Mouse (Mus musculus) small intestine, adult 2 months (tissue): ENCODE results near the gene Mrtfa.

Experiments used
- CTCF ChIP-seq: fragments of 200-500 bp; IDR thresholded peaks from 2 replicates; pipeline ENCODE4 v1.5.1; 2012; ENCODE audit warnings: low read depth, mild to moderate bottlenecking, control low read depth, inconsistent platforms, low read length, moderate library complexity, mixed read lengths; ENCODE audit not compliant: insufficient replicate concordance, insufficient read length; ENCODE audit errors: extremely low read depth
- POLR2A ChIP-seq: fragments of 200-500 bp; IDR thresholded peaks from 2 replicates; pipeline ENCODE4 v1.6.1; 2012; ENCODE audit warnings: low read depth, mild to moderate bottlenecking, control low read depth, inconsistent platforms, low read length, moderate library complexity

DNA sequence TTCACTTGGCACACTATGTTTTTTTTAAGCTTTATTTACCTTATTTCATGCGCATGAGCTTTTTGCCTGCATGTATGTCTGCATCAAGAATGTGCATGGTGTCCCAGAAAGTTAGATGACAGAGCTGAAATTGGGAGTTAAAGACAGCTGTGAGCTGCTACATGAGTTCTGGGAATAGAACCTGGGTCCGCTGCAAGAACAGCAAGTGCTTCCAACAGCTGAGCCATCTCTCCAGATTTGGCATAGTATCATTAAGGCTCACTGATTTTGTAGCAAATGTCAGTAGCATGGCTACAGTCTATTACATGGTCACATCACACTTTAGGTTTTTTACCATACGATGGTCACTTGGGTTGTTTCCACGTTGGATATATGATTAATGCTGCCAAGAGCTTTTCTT is 97.5 kb downstream of the Mrtfa start:
- TF ChIP-seq CTCF, result no peak
- TF ChIP-seq POLR2A, result no peak
